16 mouse cellular contexts compared by ENCODE assay signal in genomic region chr16:14422081-14422480, GRCm38 (mm10).
"Had no signal": no experiment of that assay in that cellular context is flagged by ENCODE, and none has a peak within 500 bp of the region (broad histone marks: within the 10 kb centered on the region; RNA-seq: fewer than 3 reads in every experiment).

No protein-coding gene starts in this region.

- H3K27ac ChIP-seq: liver, embryonic 15.5 days; midbrain, embryonic 10.5 days; midbrain, embryonic 12.5 days; neural tube, embryonic 12.5 days; stomach, embryonic 15.5 days; stomach, postnatal 0 days had no signal

- H3K27me3 ChIP-seq: liver, embryonic 15.5 days; midbrain, embryonic 12.5 days; neural tube, embryonic 12.5 days; stomach, embryonic 15.5 days had no signal

- H3K9me3 ChIP-seq: liver, embryonic 15.5 days; midbrain, embryonic 10.5 days; midbrain, embryonic 12.5 days; neural tube, embryonic 12.5 days; stomach, embryonic 15.5 days had no signal

- H3K4me1 ChIP-seq: liver, embryonic 15.5 days; midbrain, embryonic 10.5 days; midbrain, embryonic 12.5 days; neural tube, embryonic 12.5 days; stomach, embryonic 15.5 days had no signal

- DNase-seq: lung, adult 18-20 months; lung, embryonic 14.5 days; lung, postnatal 10 days; lung, postnatal 4 days; midbrain, embryonic 14.5 days; right cerebral cortex, postnatal 14 days; thymus, adult 2 months; thymus, postnatal 25 days; thymus, postnatal 4 days had no signal

- H3K4me3 ChIP-seq: liver, embryonic 15.5 days; midbrain, embryonic 10.5 days; midbrain, embryonic 12.5 days; myocyte; neural tube, embryonic 12.5 days; stomach, embryonic 15.5 days had no signal

- H3K36me3 ChIP-seq: liver, embryonic 15.5 days had no signal
